ENCODE assay signal across 8 mouse cellular contexts in the genomic region with DNA sequence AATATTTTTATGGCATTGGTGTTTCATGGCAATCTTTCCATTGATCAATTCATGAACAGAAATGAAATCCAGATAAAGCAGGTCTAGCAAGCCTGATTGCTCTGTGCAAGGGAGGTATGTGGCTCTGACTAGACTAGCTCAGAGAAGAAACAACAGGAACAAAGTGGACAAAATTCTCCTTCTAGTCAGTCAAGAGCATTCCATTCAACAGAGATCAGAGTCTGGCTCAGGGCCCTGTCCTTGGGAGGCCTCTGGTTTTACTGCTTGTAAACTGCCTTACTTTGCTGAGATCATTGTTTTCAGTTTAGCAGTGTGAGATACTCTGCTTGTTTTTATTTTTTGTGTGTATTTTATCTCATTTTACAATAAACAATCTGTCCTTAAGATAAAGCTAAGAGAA.
A peak's percentile ranks its signal among the peaks of the same experiment; 100 is the strongest.
DNase-seq lines count a peak whose midpoint lies in the region; ATAC-seq lines count a peak whose summit lies in the region.

No protein-coding gene starts in this region.

- H3K27ac ChIP-seq in forebrain, embryonic 14.5 days (ENCODE audit: low read depth, low read length): no peak overlapping the region
- H3K27ac ChIP-seq in forebrain, embryonic 11.5 days (ENCODE audit: low read depth, low read length): no peak overlapping the region
- H3K27ac ChIP-seq in forebrain, embryonic 16.5 days (ENCODE audit: low read length): no peak overlapping the region
- H3K27ac ChIP-seq in midbrain, embryonic 13.5 days: no peak overlapping the region

- DNase-seq in forebrain, embryonic 14.5 days (ENCODE audit: low spot score): peak; percentile 24
- no peak for DNase-seq in forebrain, embryonic 11.5 days (ENCODE audit: low spot score)
- peak; percentile 14 to 20 for DNase-seq in heart, postnatal 36 days
- peak; percentile 33 for DNase-seq in lung, postnatal 25 days (ENCODE audit: low spot score)
- no peak for DNase-seq in layer of hippocampus, postnatal 36 days
- DNase-seq in embryo, embryonic 9.5 days (ENCODE audit: extremely low spot score): no peak

- intact Hi-C loops in heart, postnatal 36 days (cut with DNase I): no loop called here

- H3K36me3 ChIP-seq in forebrain, embryonic 14.5 days (ENCODE audit: control insufficient read depth, insufficient read depth, low read length): no peaks in the 10 kb centered on the region
- H3K36me3 ChIP-seq in forebrain, embryonic 11.5 days (ENCODE audit: control insufficient read depth, insufficient read depth, low read length): no peaks in the 10 kb centered on the region
- no peaks in the 10 kb centered on the region for H3K36me3 ChIP-seq in forebrain, embryonic 16.5 days (ENCODE audit: control insufficient read depth, insufficient read depth)
- no peaks in the 10 kb centered on the region for H3K36me3 ChIP-seq in midbrain, embryonic 13.5 days

- H3K27me3 ChIP-seq in forebrain, embryonic 14.5 days (replicated peaks; ENCODE audit: control insufficient read depth, insufficient read depth, low read length): no peaks in the 10 kb centered on the region
- no peaks in the 10 kb centered on the region for H3K27me3 ChIP-seq in forebrain, embryonic 11.5 days (ENCODE audit: control insufficient read depth, insufficient read depth, low read length)
- no peaks in the 10 kb centered on the region for H3K27me3 ChIP-seq in forebrain, embryonic 16.5 days (replicated peaks; ENCODE audit: control insufficient read depth, insufficient read depth, low read length)
- no peaks in the 10 kb centered on the region for H3K27me3 ChIP-seq in midbrain, embryonic 13.5 days

- H3K9ac ChIP-seq in forebrain, embryonic 14.5 days (ENCODE audit: low read length): no peak overlapping the region
- no peak overlapping the region for H3K9ac ChIP-seq in forebrain, embryonic 11.5 days (ENCODE audit: low read length)
- no peak overlapping the region for H3K9ac ChIP-seq in forebrain, embryonic 16.5 days (replicated peaks; ENCODE audit: low read depth, low read length)
- no peak overlapping the region for H3K9ac ChIP-seq in midbrain, embryonic 13.5 days (replicated peaks)

- ATAC-seq in forebrain, embryonic 14.5 days: no peak
- no peak for ATAC-seq in forebrain, embryonic 11.5 days (replicated peaks; ENCODE audit: low FRiP score)
- peak; percentile 58; the same call in 1 of the 2 replicates for ATAC-seq in forebrain, embryonic 16.5 days
- ATAC-seq in midbrain, embryonic 13.5 days: no peak

- H3K4me3 ChIP-seq in forebrain, embryonic 14.5 days (ENCODE audit: low read depth, low read length): no peak overlapping the region
- H3K4me3 ChIP-seq in forebrain, embryonic 11.5 days (ENCODE audit: low read depth, low read length): no peak overlapping the region
- no peak overlapping the region for H3K4me3 ChIP-seq in forebrain, embryonic 16.5 days (replicated peaks; ENCODE audit: low read length)
- H3K4me3 ChIP-seq in midbrain, embryonic 13.5 days (replicated peaks): no peak overlapping the region

- H3K4me2 ChIP-seq in forebrain, embryonic 14.5 days (ENCODE audit: low read length): no peak overlapping the region
- H3K4me2 ChIP-seq in forebrain, embryonic 11.5 days (ENCODE audit: low read depth, low read length, severe bottlenecking): no peak overlapping the region
- no peak overlapping the region for H3K4me2 ChIP-seq in forebrain, embryonic 16.5 days (ENCODE audit: low read length)
- H3K4me2 ChIP-seq in midbrain, embryonic 13.5 days (replicated peaks): no peak overlapping the region

- no peaks in the 10 kb centered on the region for H3K4me1 ChIP-seq in forebrain, embryonic 14.5 days (ENCODE audit: control insufficient read depth, insufficient read depth, low read length)
- H3K4me1 ChIP-seq in forebrain, embryonic 11.5 days (replicated peaks; ENCODE audit: control insufficient read depth, insufficient read depth, low read length): no peaks in the 10 kb centered on the region
- no peaks in the 10 kb centered on the region for H3K4me1 ChIP-seq in forebrain, embryonic 16.5 days (replicated peaks; ENCODE audit: control insufficient read depth, insufficient read depth, low read length)
- no peaks in the 10 kb centered on the region for H3K4me1 ChIP-seq in midbrain, embryonic 13.5 days (replicated peaks)

- no peaks in the 10 kb centered on the region for H3K9me3 ChIP-seq in forebrain, embryonic 14.5 days (replicated peaks; ENCODE audit: control insufficient read depth, low read length)
- H3K9me3 ChIP-seq in forebrain, embryonic 11.5 days (ENCODE audit: control insufficient read depth, low read length): no peaks in the 10 kb centered on the region
- no peaks in the 10 kb centered on the region for H3K9me3 ChIP-seq in forebrain, embryonic 16.5 days (ENCODE audit: control insufficient read depth, low read length)
- H3K9me3 ChIP-seq in midbrain, embryonic 13.5 days: no peaks in the 10 kb centered on the region

Comparison
In these comparisons a context has a peak if more than half of its experiments do, and no peak if none do; other contexts are left out.
1. DNase-seq: peak in forebrain, embryonic 14.5 days (single experiment), heart, postnatal 36 days (2 of 2) and lung, postnatal 25 days (single experiment); none in forebrain, embryonic 11.5 days (single experiment), layer of hippocampus, postnatal 36 days (0 of 2) and embryo, embryonic 9.5 days (single experiment).